Mouse (Mus musculus) brain, adult 2 months (tissue): Measurements from ENCODE around the gene Invs.
A peak's percentile ranks its signal among the peaks of the same experiment; 100 is the strongest.

Experiments used
- DNase-seq: peaks from one replicate; pipeline ENCODE4 v3.0.0; 2011; ENCODE audit warnings: low read depth, low spot score

The Invs gene

GRCm38 (mm10) chr4:48454106-48454773 lies 174.7 kb downstream of the Invs start:
- DNase-seq = peak; percentile 25

- no peak for DNase-seq
Measured at GRCm38 (mm10) chr4:48458436-48458835, 178.9 kb downstream of the Invs start.

GRCm38 (mm10) chr4:48461060-48461459 lies 181.5 kb downstream of the Invs start:
- peak; percentile 15 for DNase-seq

- DNase-seq = no peak
Measured at GRCm38 (mm10) chr4:48470977-48471376, 191.4 kb downstream of the Invs start.

DNA sequence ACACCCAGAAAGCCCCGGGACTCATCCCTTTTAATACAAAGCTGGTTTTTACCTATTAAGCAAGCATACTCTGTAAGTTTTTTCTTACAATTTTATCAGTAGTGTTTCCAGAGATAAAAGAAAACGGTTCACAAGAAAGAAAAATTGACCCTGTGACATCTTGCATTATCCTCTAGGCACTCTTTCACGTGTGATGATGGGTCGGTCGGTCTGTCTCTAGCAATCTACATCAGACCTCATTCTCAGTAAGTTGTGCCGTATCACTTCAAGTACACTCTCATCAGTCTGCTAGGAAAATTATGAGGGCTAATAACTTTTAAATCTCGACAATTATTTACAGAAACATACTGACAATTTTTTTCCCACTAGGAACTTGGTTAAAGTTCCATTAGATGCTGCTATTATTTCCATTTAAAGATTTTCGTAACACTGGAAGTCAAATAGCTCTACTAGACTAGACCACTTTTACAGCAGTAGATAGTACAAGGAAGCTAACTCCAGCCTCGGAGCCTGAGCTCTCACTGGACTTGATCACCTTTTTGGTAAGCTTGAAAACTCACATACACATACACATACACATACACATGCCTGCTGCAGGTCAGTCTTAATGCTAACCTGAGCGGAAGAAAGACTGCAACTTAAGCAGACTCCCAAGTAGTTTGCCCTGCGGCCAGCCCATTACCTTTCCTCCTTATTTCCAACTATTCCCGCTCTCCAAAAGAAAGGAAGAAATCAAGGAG lies 192.7 kb downstream of the Invs start:
- peak; percentile 13 for DNase-seq

GRCm38 (mm10) chr4:48472792-48473650 lies 193.5 kb downstream of the Invs start, which contains the start of gene Tex10:
Gene Tex10 (minus strand): TSS chr4:48473459.
- DNase-seq = peak; percentile 94

DNA sequence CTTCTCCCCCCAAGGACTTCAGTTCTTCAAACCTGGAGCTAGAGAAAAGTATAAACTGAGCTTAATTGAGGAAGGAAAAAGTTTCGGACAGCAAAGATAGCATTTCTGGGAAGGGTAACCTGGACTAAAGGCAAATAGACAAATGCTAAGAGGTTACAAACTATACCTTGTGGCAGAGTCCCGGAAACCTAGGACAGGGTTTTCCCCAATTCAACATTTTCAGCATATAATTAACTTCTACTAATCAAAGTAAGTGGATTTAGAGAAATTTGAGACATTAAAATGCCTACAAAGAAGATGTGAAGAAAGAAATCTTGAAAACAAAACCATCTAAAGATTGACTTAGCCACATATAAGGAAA lies 194.1 kb downstream of the Invs start:
- no peak for DNase-seq

- no peak for DNase-seq
Measured at GRCm38 (mm10) chr4:48481287-48481686, 201.7 kb downstream of the Invs start.
